Mouse (Mus musculus): ENCODE measurements around the gene Hbq1a. TPM values are rescaled to one million over a fixed set of nuclear protein-coding genes. Genes with fewer than 3 reads are reported as not detected.

Hbq1a gene
- polyA plus RNA-seq, 1 experiment from 2014 or later, result 0.67 TPM

GRCm38 (mm10) chr11:32300279-32301267 is 704 bp downstream of the Hbq1a start:
- Histone ChIP-seq H3K27me3 (peaks cover 14% of the 10 kb centered on the region), H3K36me3 (no peaks in the 10 kb centered on the region), H3K27ac (replicated peaks) (no peak overlapping the region), H3K4me3 (replicated peaks) (0 out of 2 replicates have a peak overlapping the region, but pooled peaks have one; percentile 13), H3K9ac (no peak overlapping the region), H3K4me2 (replicated peaks) (peak overlapping the region; percentile 40), H3K4me1 (no peaks in the 10 kb centered on the region), H3K9me3 (replicated peaks) (no peaks in the 10 kb centered on the region)
- WGBS, result 52% methylated on average over 15 of the region's 17 CpGs
- no peak for ATAC-seq (ENCODE audit: insufficient number of reproducible peaks, low FRiP score, low TSS enrichment, low read depth)

- no peak overlapping the region for H3K4me2 ChIP-seq (replicated peaks)
- H3K4me3 ChIP-seq (replicated peaks), result no peak overlapping the region
- WGBS, result 63% methylated on average over 1 of the region's 1 CpGs
- H3K27me3 ChIP-seq, result peaks cover 14% of the 10 kb centered on the region
- no peak overlapping the region for H3K27ac ChIP-seq (replicated peaks)
- no peaks in the 10 kb centered on the region for H3K36me3 ChIP-seq
- no peaks in the 10 kb centered on the region for H3K4me1 ChIP-seq
- ATAC-seq (ENCODE audit: insufficient number of reproducible peaks, low FRiP score, low TSS enrichment, low read depth), result no peak
- no peaks in the 10 kb centered on the region for H3K9me3 ChIP-seq (replicated peaks)
- H3K9ac ChIP-seq, result no peak overlapping the region
Measured at GRCm38 (mm10) chr11:32301506-32301905, 1.6 kb downstream of the Hbq1a start.

- Histone ChIP-seq H3K27ac (replicated peaks) (no peak overlapping the region), H3K9ac (no peak overlapping the region), H3K4me1 (no peaks in the 10 kb centered on the region; the same call in 1 of the 2 replicates), H3K36me3 (no peaks in the 10 kb centered on the region), H3K4me2 (replicated peaks) (no peak overlapping the region), H3K9me3 (replicated peaks) (no peaks in the 10 kb centered on the region), H3K27me3 (peaks cover 14% of the 10 kb centered on the region), H3K4me3 (replicated peaks) (no peak overlapping the region)
- WGBS, result 31% methylated on average over 2 of the region's 2 CpGs
- ATAC-seq (ENCODE audit: insufficient number of reproducible peaks, low FRiP score, low TSS enrichment, low read depth), result no peak
Measured at GRCm38 (mm10) chr11:32302824-32303419, 3.1 kb downstream of the Hbq1a start.

- Histone ChIP-seq H3K4me2 (replicated peaks) (no peak overlapping the region), H3K9me3 (replicated peaks) (no peaks in the 10 kb centered on the region), H3K36me3 (no peaks in the 10 kb centered on the region), H3K4me1 (no peaks in the 10 kb centered on the region; the same call in 1 of the 2 replicates), H3K27ac (replicated peaks) (no peak overlapping the region), H3K27me3 (peaks cover 14% of the 10 kb centered on the region), H3K4me3 (replicated peaks) (no peak overlapping the region), H3K9ac (no peak overlapping the region)
- WGBS, result 68% methylated on average over 1 of the region's 1 CpGs
- ATAC-seq (ENCODE audit: insufficient number of reproducible peaks, low FRiP score, low TSS enrichment, low read depth), result no peak
Measured at GRCm38 (mm10) chr11:32303455-32303854, 3.6 kb downstream of the Hbq1a start.

- H3K9ac ChIP-seq, result no peak overlapping the region
- H3K27me3 ChIP-seq, result no peaks in the 10 kb centered on the region
- no peak overlapping the region for H3K27ac ChIP-seq (replicated peaks)
- no peaks in the 10 kb centered on the region; the same call in 1 of the 2 replicates for H3K4me1 ChIP-seq
- H3K4me3 ChIP-seq (replicated peaks), result no peak overlapping the region
- WGBS, result 80% methylated on average over 1 of the region's 1 CpGs
- H3K9me3 ChIP-seq (replicated peaks), result no peaks in the 10 kb centered on the region
- H3K36me3 ChIP-seq, result no peaks in the 10 kb centered on the region
- H3K4me2 ChIP-seq (replicated peaks), result no peak overlapping the region
- ATAC-seq (ENCODE audit: insufficient number of reproducible peaks, low FRiP score, low TSS enrichment, low read depth), result no peak
Measured at GRCm38 (mm10) chr11:32307006-32307405, 7.1 kb downstream of the Hbq1a start.

- Histone ChIP-seq H3K9me3 (replicated peaks) (no peaks in the 10 kb centered on the region), H3K4me3 (replicated peaks) (no peak overlapping the region), H3K4me1 (no peaks in the 10 kb centered on the region; the same call in 1 of the 2 replicates), H3K27ac (replicated peaks) (no peak overlapping the region), H3K4me2 (replicated peaks) (no peak overlapping the region), H3K36me3 (no peaks in the 10 kb centered on the region), H3K27me3 (no peaks in the 10 kb centered on the region), H3K9ac (no peak overlapping the region)
- 55% methylated on average over 4 of the region's 4 CpGs for WGBS
- ATAC-seq (ENCODE audit: insufficient number of reproducible peaks, low FRiP score, low TSS enrichment, low read depth), result no peak
Measured at GRCm38 (mm10) chr11:32309446-32309845, 9.6 kb downstream of the Hbq1a start.

GRCm38 (mm10) chr11:32309928-32310327 is 10.1 kb downstream of the Hbq1a start:
- H3K4me1 ChIP-seq, result no peaks in the 10 kb centered on the region; the same call in 1 of the 2 replicates
- H3K4me2 ChIP-seq (replicated peaks), result no peak overlapping the region
- no peaks in the 10 kb centered on the region for H3K9me3 ChIP-seq (replicated peaks)
- no peak overlapping the region for H3K27ac ChIP-seq (replicated peaks)
- H3K9ac ChIP-seq, result no peak overlapping the region
- no peak for ATAC-seq (ENCODE audit: insufficient number of reproducible peaks, low FRiP score, low TSS enrichment, low read depth)
- H3K27me3 ChIP-seq, result no peaks in the 10 kb centered on the region
- no peaks in the 10 kb centered on the region for H3K36me3 ChIP-seq
- no peak overlapping the region for H3K4me3 ChIP-seq (replicated peaks)
- 66% methylated on average over 3 of the region's 3 CpGs for WGBS

GRCm38 (mm10) chr11:32316009-32316408 is 16.1 kb downstream of the Hbq1a start:
- no peaks in the 10 kb centered on the region for H3K27me3 ChIP-seq
- no peaks in the 10 kb centered on the region for H3K36me3 ChIP-seq
- no peak for ATAC-seq (ENCODE audit: insufficient number of reproducible peaks, low FRiP score, low TSS enrichment, low read depth)
- H3K4me2 ChIP-seq (replicated peaks), result no peak overlapping the region
- whole genome bisulfite sequencing, result 70% methylated on average over 3 of the region's 3 CpGs
- H3K4me3 ChIP-seq (replicated peaks), result no peak overlapping the region
- no peaks in the 10 kb centered on the region for H3K9me3 ChIP-seq (replicated peaks)
- no peak overlapping the region for H3K9ac ChIP-seq
- H3K27ac ChIP-seq (replicated peaks), result no peak overlapping the region
- no peaks in the 10 kb centered on the region for H3K4me1 ChIP-seq

GRCm38 (mm10) chr11:32320507-32321195 is 20.8 kb downstream of the Hbq1a start:
- 0 out of 2 replicates have a peak, but pooled peaks have one; percentile 18 for ATAC-seq (ENCODE audit: insufficient number of reproducible peaks, low FRiP score, low TSS enrichment, low read depth)
- WGBS, result 60% methylated on average over 11 of the region's 11 CpGs

GRCm38 (mm10) chr11:32321196-32321565 is 21.3 kb downstream of the Hbq1a start:
- H3K27ac ChIP-seq (replicated peaks), result no peak overlapping the region
- no peaks in the 10 kb centered on the region for H3K9me3 ChIP-seq (replicated peaks)
- no peaks in the 10 kb centered on the region for H3K27me3 ChIP-seq
- WGBS, result 32% methylated on average over 8 of the region's 8 CpGs
- H3K9ac ChIP-seq, result no peak overlapping the region
- H3K4me2 ChIP-seq (replicated peaks), result no peak overlapping the region
- no peak overlapping the region for H3K4me3 ChIP-seq (replicated peaks)
- H3K4me1 ChIP-seq, result no peaks in the 10 kb centered on the region
- no peaks in the 10 kb centered on the region for H3K36me3 ChIP-seq
- no peak for ATAC-seq (ENCODE audit: insufficient number of reproducible peaks, low FRiP score, low TSS enrichment, low read depth)

More at GRCm38 (mm10) chr11:32320507-32321195, 20.8 kb downstream of the Hbq1a start:
- Histone ChIP-seq H3K27ac (replicated peaks) (no peak overlapping the region), H3K36me3 (no peaks in the 10 kb centered on the region), H3K4me1 (no peaks in the 10 kb centered on the region), H3K4me3 (replicated peaks) (no peak overlapping the region), H3K9ac (no peak overlapping the region), H3K27me3 (no peaks in the 10 kb centered on the region), H3K9me3 (replicated peaks) (no peaks in the 10 kb centered on the region), H3K4me2 (replicated peaks) (no peak overlapping the region)

- 13% methylated on average over 15 of the region's 15 CpGs for WGBS
- no peaks in the 10 kb centered on the region for H3K27me3 ChIP-seq
- peak overlapping the region; percentile 26 for H3K4me3 ChIP-seq (replicated peaks)
- H3K9ac ChIP-seq, result no peak overlapping the region
- ATAC-seq (ENCODE audit: insufficient number of reproducible peaks, low FRiP score, low TSS enrichment, low read depth), result peak; percentile 74
- no peaks in the 10 kb centered on the region for H3K36me3 ChIP-seq
- no peak overlapping the region for H3K27ac ChIP-seq (replicated peaks)
- no peaks in the 10 kb centered on the region for H3K9me3 ChIP-seq (replicated peaks)
- H3K4me1 ChIP-seq, result no peaks in the 10 kb centered on the region
- peak overlapping the region; percentile 49 for H3K4me2 ChIP-seq (replicated peaks)
Measured at GRCm38 (mm10) chr11:32324609-32325008, 24.7 kb downstream of the Hbq1a start.

Measured in embryonic facial prominence, embryonic 15.5 days (tissue).